In genomic region chr15:95792261-95793260, GRCm38 (mm10) we compare ENCODE assay signal across 7 mouse cellular contexts. TPM values are rescaled to one million over a fixed set of nuclear protein-coding genes. Genes with fewer than 3 reads are reported as not detected.
DNase-seq lines count a peak whose midpoint lies in the region; ATAC-seq and TF ChIP-seq lines count a peak whose summit lies in the region.

No protein-coding gene starts in this region.

- DNase-seq in 3T3-L1 (ENCODE audit: low read depth, low spot score) (peak; percentile 70), A20 (ENCODE audit: low read depth, low spot score) (peak; percentile 43)
- DNase-seq in embryonic facial prominence, embryonic 10.5 days (ENCODE audit: low spot score) = peak; percentile 56
- peak; percentile 25 for DNase-seq in kidney, postnatal 14 days
- no peak for DNase-seq in cerebellum, adult 11 months

- H3K4me2 ChIP-seq in myocyte (ENCODE audit: low read depth) = peak overlapping the region; percentile 89

- H3K4me3 ChIP-seq in embryonic facial prominence, embryonic 10.5 days = peak overlapping the region; percentile 91; the same call in 1 of the 2 replicates
- H3K4me3 ChIP-seq in myocyte = peak overlapping the region; percentile 74

- peaks cover 14% of the 10 kb centered on the region for H3K27me3 ChIP-seq in embryonic facial prominence, embryonic 10.5 days (replicated peaks; ENCODE audit: low read depth, poor library complexity, severe bottlenecking)
- H3K27me3 ChIP-seq in myocyte (ENCODE audit: control insufficient read depth, insufficient read depth, insufficient read length) = no peaks in the 10 kb centered on the region

- peaks cover 41% of the 10 kb centered on the region for H3K4me1 ChIP-seq in embryonic facial prominence, embryonic 10.5 days

- TF ChIP-seq POLR2A in myocyte (IDR thresholded peaks at IDR 0.05; ENCODE audit: insufficient read length, low read depth) = no peak

- H3K9me3 ChIP-seq in embryonic facial prominence, embryonic 10.5 days = no peaks in the 10 kb centered on the region

- no peak for ATAC-seq in inflammation-experienced regulatory T-cells, adult 6 months

- WGBS in embryonic facial prominence, embryonic 10.5 days = 80% methylated on average over 25 of the region's 25 CpGs

- no peak overlapping the region for H3K27ac ChIP-seq in embryonic facial prominence, embryonic 10.5 days (replicated peaks)

- H3ac ChIP-seq in myocyte (ENCODE audit: control insufficient read depth, insufficient read length) = no peak overlapping the region

- peaks cover 17% of the 10 kb centered on the region for H3K36me3 ChIP-seq in embryonic facial prominence, embryonic 10.5 days (replicated peaks)
- peaks cover 10% of the 10 kb centered on the region for H3K36me3 ChIP-seq in myocyte (ENCODE audit: control insufficient read depth, insufficient read depth)

- peaks cover 68% of the 10 kb centered on the region for H3K79me2 ChIP-seq in myocyte (ENCODE audit: control insufficient read depth, insufficient read depth)

TF ChIP-seq in myocyte, 11 proteins besides CTCF, POLR2A, EP300 and RAD21:
- no peak for TF ChIP-seq USF1 (IDR thresholded peaks at IDR 0.05; ENCODE audit: low read depth)
- no peak for TF ChIP-seq E2F4 (IDR thresholded peaks at IDR 0.05; ENCODE audit: insufficient read depth)
- TF ChIP-seq TCF12 (IDR thresholded peaks at IDR 0.05; ENCODE audit: insufficient read depth, poor library complexity, severe bottlenecking) = no peak
- no peak for TF ChIP-seq MAX (IDR thresholded peaks at IDR 0.05; ENCODE audit: low read depth)
- no peak for TF ChIP-seq CEBPB (IDR thresholded peaks at IDR 0.05; ENCODE audit: insufficient read depth, poor library complexity, severe bottlenecking)
- no peak for TF ChIP-seq TCF3 (IDR thresholded peaks at IDR 0.05; ENCODE audit: insufficient read length, low read depth)

RNA-seq across cellular contexts. Expression of gene Ano6, which starts 1.9 kb away (rescaled TPM):
- polyA plus RNA-seq in embryonic facial prominence, embryonic 10.5 days (2016; fragmentation: Nextera tagmentation; extraction: Ambion mirVana) = 40.5 and 41.6 TPM in 2 replicates
- 54.5 TPM for polyA plus RNA-seq in myocyte (2012; fragmentation: generic; extraction: Trizol)
- 10 to 100 TPM; 37.0 to 46.4 (median 44.4) TPM for polyA plus RNA-seq in inflammation-experienced regulatory T-cells, adult 6 months (2017; shearing (Covaris generic))
